Mouse (Mus musculus) lung, embryonic 16.5 days (tissue): ENCODE measurements around the gene Vtn. TPM values are rescaled to one million over a fixed set of nuclear protein-coding genes. Genes with fewer than 3 reads are reported as not detected.

ENCODE experiments used
- ATAC-seq: fragments of 200-750 bp; cut with Nextera tagmentation; 2 replicates; pipeline ENCODE4 v1.8.0; 2017; ENCODE audit warnings: low read depth, mild to moderate bottlenecking, moderate library complexity
- H3K27ac ChIP-seq: fragments of 300-500 bp; sonication (generic); 2 replicates; pipeline ENCODE4 v1.5.1; 2014; ENCODE audit warnings: mild to moderate bottlenecking, control low read depth, low read length
- H3K27me3 ChIP-seq: fragments of 300-500 bp; sonication (generic); 2 replicates; pipeline ENCODE4 v1.6.1; 2014; ENCODE audit warnings: low read depth, low read length, mixed read lengths; ENCODE audit not compliant: control insufficient read depth, insufficient read depth
- H3K36me3 ChIP-seq: fragments of 300-500 bp; sonication (generic); 2 replicates; pipeline ENCODE4 v1.6.1; 2014; ENCODE audit warnings: low read length; ENCODE audit not compliant: control insufficient read depth, insufficient read depth
- H3K4me1 ChIP-seq: fragments of 300-500 bp; sonication (generic); replicated peaks from 2 replicates; pipeline ENCODE4 v1.6.1; 2014; ENCODE audit warnings: low read length, mixed read lengths; ENCODE audit not compliant: control insufficient read depth, insufficient read depth
- H3K4me2 ChIP-seq: fragments of 300-500 bp; sonication (generic); 2 replicates; pipeline ENCODE4 v1.6.1; 2014; ENCODE audit warnings: low read depth, low read length, control low read depth
- H3K4me3 ChIP-seq: fragments of 300-500 bp; sonication (generic); 2 replicates; pipeline ENCODE4 v1.5.1; 2014; ENCODE audit warnings: mild to moderate bottlenecking, low read length, control low read depth
- H3K9ac ChIP-seq: fragments of 300-500 bp; sonication (generic); 2 replicates; pipeline ENCODE4 v1.6.1; 2014; ENCODE audit warnings: low read length, control low read depth
- H3K9me3 ChIP-seq: fragments of 300-500 bp; sonication (generic); 2 replicates; pipeline ENCODE4 v1.6.1; 2016; ENCODE audit warnings: low read length; ENCODE audit not compliant: control insufficient read depth
- WGBS: fragments of 180-500 bp; shearing (Covaris S2); extraction: QIAGEN DNeasy Blood & Tissue Kit; methylation state at CpG from one replicate; pipeline ENCODE4 v1.1.7; 2014; 5-methylcytosine and 5-hydroxymethylcytosine counted together
- polyA plus RNA-seq: library from polyadenylated mRNA; unstranded; fragments of >200 nt; fragmentation: Nextera tagmentation; extraction: Ambion mirVana; gene quantifications from 2 replicates; pipeline ENCODE4 v1.2.1, GENCODE M21; 2015

The Vtn gene
- 1.5 and 14.5 TPM in 2 replicates for polyA plus RNA-seq

- H3K4me2 ChIP-seq = peak within 1 kb of the TSS; percentile 99
- H3K9ac ChIP-seq = no peak within 1 kb of the TSS
- peak within 1 kb of the TSS; percentile 56 for H3K4me3 ChIP-seq
- no peaks in the 10 kb centered on the region for H3K36me3 ChIP-seq
- no peak within 1 kb of the TSS for H3K27ac ChIP-seq
- no peaks in the 10 kb centered on the region for H3K9me3 ChIP-seq
- peaks cover 8% of the 10 kb centered on the region for H3K4me1 ChIP-seq
- H3K27me3 ChIP-seq = peaks cover 48% of the 10 kb centered on the region
- no peak for ATAC-seq
- WGBS = 29% methylated on average over 7 of the region's 7 CpGs
These were observed at the start of gene Vtn for GRCm38 (mm10) chr11:78499004-78499403. Gene Vtn, plus strand, starts transcription at chr11:78499091.

GRCm38 (mm10) chr11:78450337-78450736 lies 48.6 kb upstream of the Vtn start:
- H3K36me3 ChIP-seq = no peaks in the 10 kb centered on the region
- no peaks in the 10 kb centered on the region for H3K4me1 ChIP-seq
- no peaks in the 10 kb centered on the region for H3K27me3 ChIP-seq
- ATAC-seq = no peak
- no peak overlapping the region for H3K27ac ChIP-seq
- H3K9ac ChIP-seq = no peak overlapping the region
- WGBS = 36% methylated on average over 2 of the region's 2 CpGs
- no peaks in the 10 kb centered on the region for H3K9me3 ChIP-seq
- H3K4me3 ChIP-seq = no peak overlapping the region
- no peak overlapping the region for H3K4me2 ChIP-seq

- WGBS = 13% methylated on average over 4 of the region's 4 CpGs
- H3K36me3 ChIP-seq = no peaks in the 10 kb centered on the region
- no peak for ATAC-seq
These were observed 45.2 kb upstream of the Vtn start for GRCm38 (mm10) chr11:78453675-78454074.

GRCm38 (mm10) chr11:78454276-78454675 lies 44.6 kb upstream of the Vtn start:
- no peaks in the 10 kb centered on the region for H3K9me3 ChIP-seq
- H3K27me3 ChIP-seq = no peaks in the 10 kb centered on the region
- no peaks in the 10 kb centered on the region for H3K36me3 ChIP-seq
- no peak overlapping the region for H3K27ac ChIP-seq
- no peak overlapping the region for H3K4me2 ChIP-seq
- no peaks in the 10 kb centered on the region for H3K4me1 ChIP-seq
- H3K4me3 ChIP-seq = no peak overlapping the region
- H3K9ac ChIP-seq = no peak overlapping the region
- ATAC-seq = no peak
- WGBS = 62% methylated on average over 7 of the region's 7 CpGs

More at GRCm38 (mm10) chr11:78453675-78454074, 45.2 kb upstream of the Vtn start:
- H3K4me1 ChIP-seq = no peaks in the 10 kb centered on the region
- H3K27me3 ChIP-seq = no peaks in the 10 kb centered on the region
- H3K27ac ChIP-seq = no peak overlapping the region
- H3K4me3 ChIP-seq = no peak overlapping the region
- H3K4me2 ChIP-seq = no peak overlapping the region
- H3K9me3 ChIP-seq = no peaks in the 10 kb centered on the region
- no peak overlapping the region for H3K9ac ChIP-seq

- WGBS = 17% methylated on average over 5 of the region's 5 CpGs
- no peak overlapping the region for H3K9ac ChIP-seq
- H3K4me2 ChIP-seq = no peak overlapping the region
- H3K27ac ChIP-seq = no peak overlapping the region
- no peaks in the 10 kb centered on the region for H3K4me1 ChIP-seq
- H3K27me3 ChIP-seq = no peaks in the 10 kb centered on the region
- ATAC-seq = no peak
- no peaks in the 10 kb centered on the region for H3K36me3 ChIP-seq
- H3K4me3 ChIP-seq = no peak overlapping the region
- H3K9me3 ChIP-seq = no peaks in the 10 kb centered on the region
These were observed 43.6 kb upstream of the Vtn start for GRCm38 (mm10) chr11:78455308-78455707.

- Histone ChIP-seq H3K4me2 (no peak overlapping the region), H3K36me3 (no peaks in the 10 kb centered on the region), H3K27me3 (no peaks in the 10 kb centered on the region), H3K4me3 (no peak overlapping the region), H3K4me1 (no peaks in the 10 kb centered on the region), H3K27ac (no peak overlapping the region), H3K9me3 (no peaks in the 10 kb centered on the region), H3K9ac (no peak overlapping the region)
- no peak for ATAC-seq
- WGBS = 71% methylated on average over 17 of the region's 17 CpGs
These were observed 40.2 kb upstream of the Vtn start for GRCm38 (mm10) chr11:78458740-78459139.

GRCm38 (mm10) chr11:78461894-78462293 lies 37.0 kb upstream of the Vtn start:
- 72% methylated on average over 1 of the region's 1 CpGs for WGBS

GRCm38 (mm10) chr11:78462669-78463068 lies 36.2 kb upstream of the Vtn start:
- Histone ChIP-seq H3K4me2 (no peak overlapping the region), H3K9ac (no peak overlapping the region), H3K4me1 (peaks cover 11% of the 10 kb centered on the region), H3K9me3 (no peaks in the 10 kb centered on the region), H3K4me3 (no peak overlapping the region), H3K27me3 (no peaks in the 10 kb centered on the region), H3K27ac (no peak overlapping the region), H3K36me3 (no peaks in the 10 kb centered on the region)
- ATAC-seq = no peak
- WGBS = 75% methylated on average over 5 of the region's 5 CpGs

More at GRCm38 (mm10) chr11:78461894-78462293, 37.0 kb upstream of the Vtn start:
- peaks cover 11% of the 10 kb centered on the region for H3K4me1 ChIP-seq
- no peak overlapping the region for H3K4me2 ChIP-seq
- no peaks in the 10 kb centered on the region for H3K27me3 ChIP-seq
- no peak overlapping the region for H3K27ac ChIP-seq
- H3K4me3 ChIP-seq = no peak overlapping the region
- H3K9me3 ChIP-seq = no peaks in the 10 kb centered on the region
- ATAC-seq = no peak
- H3K36me3 ChIP-seq = no peaks in the 10 kb centered on the region
- H3K9ac ChIP-seq = no peak overlapping the region

GRCm38 (mm10) chr11:78463286-78464036 lies 35.4 kb upstream of the Vtn start:
- Histone ChIP-seq H3K9me3 (no peaks in the 10 kb centered on the region), H3K4me1 (peaks cover 11% of the 10 kb centered on the region), H3K4me2 (no peak overlapping the region), H3K27me3 (no peaks in the 10 kb centered on the region), H3K36me3 (no peaks in the 10 kb centered on the region), H3K27ac (no peak overlapping the region), H3K9ac (no peak overlapping the region), H3K4me3 (no peak overlapping the region)
- 43% methylated on average over 13 of the region's 13 CpGs for WGBS
- ATAC-seq = no peak
